Mouse (Mus musculus) left cerebral cortex, adult 18-20 months (tissue): ENCODE measurements around the gene Trp53inp2. TPM values are rescaled to one million over a fixed set of nuclear protein-coding genes. Genes with fewer than 3 reads are reported as not detected.

Experiments used
- DNase-seq, 2 experiments: peaks; one replicate each; pipeline ENCODE4 v3.0.0; 2021 to 2022; ENCODE audit warnings: low spot score in 2 of 2, mixed read lengths in 1 of 2
- long read RNA-seq, 2 experiments: library from polyadenylated mRNA; stranded (forward); transcript quantifications; one replicate each; pipeline ENCODE4 v2.0.0; 2021
- total RNA-seq, 2 experiments: library from RNA; stranded (reverse); gene quantifications; 2 replicates each; pipeline ENCODE4 v1.2.3; 2021

Gene Trp53inp2
- 100 to 1,000 TPM; 114 to 126 TPM for total RNA-seq
- long read RNA-seq, experiment 1, transcript Trp53inp2-201 (4 exons, 3,979 nt) = major isoform, 34 of 87 reads
- long read RNA-seq, experiment 1, partial matches to known transcripts = 36 of 87 reads
- long read RNA-seq, experiment 1, other reads (novel, unspliced or antisense) = 16 of 87 reads
- long read RNA-seq, experiment 2, transcript Trp53inp2-201 (4 exons, 3,979 nt) = major isoform, 18 of 51 reads
- long read RNA-seq, experiment 2, partial matches to known transcripts = 27 of 51 reads
- long read RNA-seq, experiment 2, other reads (novel, unspliced or antisense) = 4 of 51 reads

- DNase-seq = no peak
These were observed at the start of gene Trp53inp2 for GRCm38 (mm10) chr2:155380261-155381059. Gene Trp53inp2 (plus strand): TSS chr2:155381059.

GRCm38 (mm10) chr2:155331351-155331750 lies 49.5 kb upstream of the Trp53inp2 start:
- DNase-seq = no peak

GRCm38 (mm10) chr2:155333421-155333820 lies 47.4 kb upstream of the Trp53inp2 start:
- DNase-seq = no peak

- no peak for DNase-seq
These were observed 45.6 kb upstream of the Trp53inp2 start for GRCm38 (mm10) chr2:155335231-155335630.

GRCm38 (mm10) chr2:155336254-155336653 lies 44.6 kb upstream of the Trp53inp2 start:
- DNase-seq = no peak

- no peak for DNase-seq
These were observed 40.7 kb upstream of the Trp53inp2 start for GRCm38 (mm10) chr2:155340166-155340565.

GRCm38 (mm10) chr2:155346670-155347069 lies 34.2 kb upstream of the Trp53inp2 start:
- no peak for DNase-seq

GRCm38 (mm10) chr2:155354402-155354801 lies 26.5 kb upstream of the Trp53inp2 start:
- no peak for DNase-seq

GRCm38 (mm10) chr2:155356971-155357591 lies 23.8 kb upstream of the Trp53inp2 start, which contains the start of gene Pigu:
Gene Pigu (minus strand): TSS chr2:155357430.
- peak; percentile 96 to 97 for DNase-seq

- DNase-seq = peak; percentile 7 to 8
These were observed 23.0 kb upstream of the Trp53inp2 start for GRCm38 (mm10) chr2:155357686-155358399.

GRCm38 (mm10) chr2:155367635-155368284 lies 13.1 kb upstream of the Trp53inp2 start:
- no peak for DNase-seq

- DNase-seq = no peak
These were observed 11.5 kb upstream of the Trp53inp2 start for GRCm38 (mm10) chr2:155369333-155369883.

GRCm38 (mm10) chr2:155372451-155372850 lies 8.4 kb upstream of the Trp53inp2 start:
- DNase-seq = no peak

- DNase-seq = no peak
These were observed 7.6 kb upstream of the Trp53inp2 start for GRCm38 (mm10) chr2:155373302-155373701.

- DNase-seq = no peak
These were observed 7.0 kb upstream of the Trp53inp2 start for GRCm38 (mm10) chr2:155373886-155374285.

- no peak for DNase-seq
These were observed 6.3 kb upstream of the Trp53inp2 start for GRCm38 (mm10) chr2:155374521-155374920.

- DNase-seq = no peak
These were observed 4.7 kb upstream of the Trp53inp2 start for GRCm38 (mm10) chr2:155376191-155376590.

- DNase-seq = peak in 1 of 2 experiments; percentile 18
These were observed 190 bp downstream of the Trp53inp2 start for GRCm38 (mm10) chr2:155381060-155381437.

- peak; percentile 97 to 99 for DNase-seq
These were observed 928 bp downstream of the Trp53inp2 start for GRCm38 (mm10) chr2:155381643-155382331.

- DNase-seq = no peak
These were observed 1.5 kb downstream of the Trp53inp2 start for GRCm38 (mm10) chr2:155382332-155382700.
